Mouse (Mus musculus): ENCODE measurements around the gene Irs2. TPM values are rescaled to one million over a fixed set of nuclear protein-coding genes. Genes with fewer than 3 reads are reported as not detected.

The Irs2 gene
- total RNA-seq, 2 experiments from 2014 or later: 7.9 to 12.3 TPM

DNA sequence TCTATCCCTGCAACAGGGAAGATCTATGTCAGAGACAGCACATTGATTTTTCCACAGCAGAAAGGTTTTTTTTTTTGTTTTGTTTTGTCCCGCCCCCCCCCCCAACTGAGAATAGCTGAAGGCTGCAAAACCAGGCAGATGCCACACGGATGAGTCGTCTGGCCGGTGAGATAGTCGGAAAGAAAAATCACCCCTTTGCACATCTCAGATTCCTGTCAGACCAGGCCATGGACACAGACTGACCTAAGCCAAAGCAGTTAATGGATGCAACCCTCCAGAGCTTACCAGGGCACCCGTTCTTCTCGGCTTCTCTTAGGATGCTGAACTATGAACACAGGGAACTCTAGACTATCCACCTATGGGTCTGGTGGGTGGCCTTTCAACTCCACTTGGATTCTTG is 39.6 kb downstream of the Irs2 start:
- DNase-seq: no peak
- intact Hi-C loops (cut with DNase I; ENCODE audit: low total_unique reads): no loop called here

- intact Hi-C loops (cut with DNase I; ENCODE audit: low total_unique reads): no loop called here
- peak; percentile 37 for DNase-seq
These were observed 42.7 kb downstream of the Irs2 start for GRCm38 (mm10) chr8:10965401-10966117.

- no peak for DNase-seq
- intact Hi-C loops (cut with DNase I; ENCODE audit: low total_unique reads): no loop called here
These were observed 43.7 kb downstream of the Irs2 start for GRCm38 (mm10) chr8:10964511-10965099.

- peak; percentile 43 for DNase-seq
- intact Hi-C loops (cut with DNase I; ENCODE audit: low total_unique reads): no loop called here
These were observed 46.3 kb downstream of the Irs2 start for GRCm38 (mm10) chr8:10961989-10962388.

- intact Hi-C loops (cut with DNase I; ENCODE audit: low total_unique reads): no loop called here
- peak; percentile 29 for DNase-seq
These were observed 47.9 kb downstream of the Irs2 start for GRCm38 (mm10) chr8:10960277-10960819.

DNA sequence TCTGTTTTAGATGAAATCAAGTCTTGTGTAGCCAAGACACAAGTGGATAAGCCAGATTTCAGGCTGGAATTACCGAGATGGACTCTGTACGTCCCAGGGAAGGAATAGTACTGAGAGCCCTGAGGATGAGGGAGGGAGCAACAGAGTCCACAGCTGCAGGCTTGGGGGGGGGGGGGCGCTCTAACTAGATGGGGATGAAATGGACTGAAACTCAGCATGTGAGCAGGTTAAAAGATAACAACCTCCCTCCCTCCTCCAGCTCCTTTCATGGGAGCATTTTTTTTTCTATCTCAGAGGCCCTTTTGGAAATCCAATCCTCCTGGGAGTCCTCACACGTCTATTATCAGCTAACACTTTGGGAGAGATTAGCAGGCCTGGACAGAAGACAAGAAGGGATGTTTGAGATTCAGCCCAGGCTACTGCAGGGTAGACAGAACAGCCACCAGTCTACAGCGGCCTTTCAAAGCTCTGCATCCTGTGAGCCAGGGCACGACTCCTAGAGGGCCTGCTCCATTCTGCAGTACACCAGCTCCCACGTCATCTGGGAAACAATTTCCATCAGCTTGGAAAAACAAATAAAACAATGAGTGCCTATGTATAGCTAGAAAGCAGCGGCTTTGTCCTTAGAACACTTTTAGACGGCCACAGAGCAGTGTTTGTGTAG is 50.8 kb downstream of the Irs2 start:
- no peak for DNase-seq
- intact Hi-C loops (cut with DNase I; ENCODE audit: low total_unique reads): no loop called here

GRCm38 (mm10) chr8:10953346-10954053 is 54.8 kb downstream of the Irs2 start:
- intact Hi-C loops (cut with DNase I; ENCODE audit: low total_unique reads): no loop called here
- DNase-seq: peak; percentile 62

DNA sequence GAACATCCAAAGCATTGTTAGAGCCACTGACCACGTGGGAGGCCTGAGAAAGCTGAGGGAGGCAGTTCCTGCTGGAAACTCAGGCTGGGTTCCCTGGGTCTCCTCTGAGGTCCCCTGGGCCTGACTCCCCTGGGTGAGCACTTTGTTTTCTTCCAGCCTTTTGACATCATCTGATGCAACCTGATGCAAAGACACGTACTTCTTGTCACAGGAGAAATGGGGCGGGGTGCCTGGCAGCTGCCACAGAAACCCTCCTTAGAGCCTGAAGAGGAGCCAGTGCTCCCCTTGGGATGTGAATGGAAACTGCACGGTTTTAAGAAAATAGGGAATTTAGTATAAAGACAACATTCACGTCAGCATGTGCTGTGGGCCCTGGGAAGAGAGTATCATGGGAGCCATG is 55.6 kb downstream of the Irs2 start:
- DNase-seq: no peak
- intact Hi-C loops (cut with DNase I; ENCODE audit: low total_unique reads): no loop called here

GRCm38 (mm10) chr8:10952235-10952634 is 56.0 kb downstream of the Irs2 start:
- intact Hi-C loops (cut with DNase I; ENCODE audit: low total_unique reads): no loop called here
- no peak for DNase-seq

DNA sequence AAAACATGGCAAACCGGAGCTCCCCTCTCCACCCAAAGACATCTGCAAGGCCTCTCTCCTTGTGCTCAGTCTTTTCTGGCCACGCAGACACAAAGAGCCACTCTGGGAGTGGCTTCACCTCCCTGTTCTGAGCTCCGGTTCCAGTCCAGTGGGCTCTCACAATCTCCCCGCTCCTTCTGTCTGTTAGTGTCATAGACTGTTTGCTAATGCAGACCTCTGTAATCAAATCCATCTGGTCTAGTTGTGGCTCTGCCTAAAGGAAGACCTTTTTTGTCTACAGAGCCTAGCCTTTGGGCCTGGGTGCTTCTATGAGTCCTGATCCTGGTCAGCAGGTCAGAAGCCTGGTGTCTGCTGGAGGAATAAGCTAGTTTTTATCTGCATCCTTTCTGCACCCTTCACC is 56.7 kb downstream of the Irs2 start:
- intact Hi-C loops (cut with DNase I; ENCODE audit: low total_unique reads): no loop called here
- DNase-seq: no peak

DNA sequence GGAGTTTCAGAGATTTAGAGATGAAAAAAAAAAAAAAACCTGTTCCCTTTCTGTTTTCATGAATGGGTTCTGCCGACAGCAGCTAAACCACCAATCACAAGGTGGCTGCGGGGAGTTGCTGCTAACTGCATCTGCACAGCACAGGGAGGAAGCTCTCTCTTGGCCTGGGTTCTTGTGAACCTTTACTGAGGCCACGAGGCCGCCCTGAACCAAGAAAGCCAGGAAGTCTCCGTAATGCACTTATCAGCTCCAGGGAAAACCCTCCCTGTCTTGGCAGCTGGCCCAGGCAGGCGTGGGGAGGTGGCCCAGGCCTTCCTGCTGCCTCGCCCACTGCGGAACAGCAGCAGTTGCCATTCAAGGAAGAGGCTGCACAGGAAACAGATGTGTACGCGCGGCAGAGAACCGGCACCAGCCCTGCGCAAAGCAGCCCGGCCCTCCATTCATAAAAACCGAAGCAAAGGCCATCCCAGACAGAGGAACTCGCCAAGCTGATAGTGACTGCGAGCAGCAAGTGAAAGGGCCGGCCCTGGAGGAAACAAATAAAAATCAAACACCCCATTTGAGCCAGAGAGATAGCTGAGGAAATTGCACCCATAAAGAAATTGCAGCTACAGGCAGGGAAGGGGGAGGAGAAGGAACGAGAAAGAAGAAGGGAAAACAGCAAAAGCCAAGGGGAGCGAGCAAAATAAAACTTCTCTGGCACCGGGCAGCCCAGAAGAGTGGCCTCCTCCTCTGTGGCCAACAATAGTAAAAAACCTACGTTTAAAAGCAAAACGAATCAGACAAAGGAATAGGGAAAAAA is 62.1 kb downstream of the Irs2 start:
- DNase-seq: peak; percentile 96
- intact Hi-C loops (cut with DNase I; ENCODE audit: low total_unique reads): no loop called here

- no peak for DNase-seq
- intact Hi-C loops (cut with DNase I; ENCODE audit: low total_unique reads): no loop called here
These were observed 62.8 kb downstream of the Irs2 start for GRCm38 (mm10) chr8:10945490-10945889.

DNA sequence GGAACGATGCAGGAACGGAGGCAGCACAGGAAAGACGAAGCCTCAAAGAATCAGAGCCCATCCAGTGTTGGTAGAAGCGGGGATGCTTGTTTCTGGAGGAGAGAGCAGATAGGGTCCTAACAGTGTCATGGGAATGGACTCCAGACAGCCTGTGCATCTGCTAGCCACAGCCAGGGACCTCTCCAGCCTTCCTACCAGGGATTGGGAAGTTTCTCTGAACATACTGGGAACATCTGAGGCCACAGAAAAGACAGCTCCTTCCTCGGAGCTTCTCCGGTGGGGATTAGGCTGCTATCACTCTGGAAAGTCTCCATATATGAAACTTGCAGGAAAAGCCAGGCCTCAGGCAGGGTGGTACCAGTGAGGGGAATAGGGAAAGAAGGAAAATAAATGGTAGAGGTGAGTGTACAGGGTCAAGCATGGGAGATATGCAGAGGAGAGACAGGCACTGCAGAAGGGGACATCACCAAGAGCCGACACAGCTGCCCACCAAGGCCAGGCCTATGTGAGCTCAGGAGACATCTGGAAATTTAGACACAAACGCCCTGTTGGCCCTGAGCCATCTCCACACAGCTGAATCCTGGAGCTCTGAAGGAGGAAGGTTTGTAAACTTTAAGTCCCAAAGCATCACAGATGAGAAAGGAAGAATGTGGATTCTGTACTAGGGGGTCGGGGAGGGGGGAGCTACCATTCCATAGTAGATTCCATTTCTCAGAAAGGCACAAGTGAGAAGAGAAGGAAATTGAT is 64.8 kb downstream of the Irs2 start:
- peak; percentile 67 for DNase-seq
- intact Hi-C loops (cut with DNase I; ENCODE audit: low total_unique reads): no loop called here

- intact Hi-C loops (cut with DNase I; ENCODE audit: low total_unique reads): no loop called here
- no peak for DNase-seq
These were observed 68.4 kb downstream of the Irs2 start for GRCm38 (mm10) chr8:10939883-10940282.

DNA sequence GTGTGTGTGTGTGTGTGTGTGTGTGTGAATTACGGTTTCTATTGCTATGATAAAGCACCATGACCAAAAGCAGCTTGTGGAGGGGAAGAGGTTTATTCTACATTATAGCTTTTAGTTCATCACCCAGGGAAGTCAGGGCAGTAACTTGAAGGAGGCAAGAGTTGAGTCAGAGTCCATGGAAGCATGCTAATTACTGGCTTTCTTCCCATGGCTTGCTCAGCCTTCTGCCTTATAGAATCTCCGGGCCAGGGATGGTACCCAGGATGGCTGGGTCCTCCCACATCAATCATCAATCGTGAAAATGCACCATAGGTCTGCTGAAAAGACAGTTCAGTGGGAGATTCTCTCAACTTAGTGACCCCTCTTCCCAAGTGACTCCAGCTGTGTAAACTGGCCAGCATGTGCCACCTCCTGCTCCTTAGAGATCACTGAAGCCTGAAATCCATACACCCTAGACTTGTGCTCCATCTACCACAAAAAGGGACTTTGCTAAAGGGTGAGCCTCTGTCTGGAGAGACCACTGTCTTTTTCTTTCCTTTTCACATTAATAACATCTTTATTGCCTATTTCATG is 69.0 kb downstream of the Irs2 start:
- intact Hi-C loops (cut with DNase I; ENCODE audit: low total_unique reads): no loop called here

GRCm38 (mm10) chr8:10938284-10938683 is 70.0 kb downstream of the Irs2 start:
- intact Hi-C loops (cut with DNase I; ENCODE audit: low total_unique reads): no loop called here
- DNase-seq: no peak

More for the DNA sequence above, 69.0 kb downstream of the Irs2 start:
- no peak for DNase-seq

DNA sequence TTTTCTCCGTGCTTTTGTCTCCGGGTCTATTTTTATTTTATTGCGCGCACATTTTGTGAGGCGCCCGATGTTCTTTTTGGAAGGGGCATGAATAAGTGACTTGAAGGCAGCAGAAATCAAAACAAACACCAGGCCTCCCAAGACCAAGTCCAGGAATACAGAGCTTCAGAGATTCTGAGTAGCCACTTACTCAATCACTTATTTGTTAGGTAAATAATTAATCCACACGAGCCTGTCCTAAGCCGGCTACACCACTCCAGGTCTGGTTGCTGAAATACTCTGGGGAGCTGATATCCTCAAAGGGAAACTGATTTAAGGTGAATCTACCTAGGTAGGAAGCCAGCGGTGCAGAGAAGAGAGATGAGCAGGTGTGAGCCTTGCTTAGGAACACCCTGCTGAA is 71.6 kb downstream of the Irs2 start:
- intact Hi-C loops (cut with DNase I; ENCODE audit: low total_unique reads): no loop called here
- no peak for DNase-seq

DNA sequence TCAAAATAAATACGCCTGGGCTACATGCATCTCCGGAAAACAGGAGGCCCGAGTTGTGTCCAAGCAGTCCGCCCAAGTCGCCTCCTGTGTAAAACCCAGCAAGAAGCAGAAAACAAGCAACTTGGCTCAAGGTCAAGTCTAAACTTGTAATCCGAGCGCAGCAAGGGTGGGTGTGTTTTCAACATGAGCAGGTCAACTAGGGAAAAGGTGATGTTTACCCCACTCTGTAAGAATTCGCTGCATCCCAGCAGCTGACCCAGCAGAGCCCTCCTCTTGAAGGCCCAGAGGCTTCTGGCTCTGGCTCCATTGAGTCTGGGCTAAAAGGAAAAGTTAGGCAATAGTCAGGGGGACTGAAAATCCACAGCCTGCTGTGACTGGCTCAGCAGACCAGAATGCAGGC is 73.0 kb downstream of the Irs2 start:
- intact Hi-C loops (cut with DNase I; ENCODE audit: low total_unique reads): no loop called here
- no peak for DNase-seq
